Mouse (Mus musculus) ES-Bruce4 (cell line): ENCODE results near the gene Iqcf3.

Source experiments
- CTCF ChIP-seq: IDR thresholded peaks from one replicate; pipeline ENCODE4 v1.8.1; 2011; ENCODE audit warnings: low read depth, low read length
- POLR2A ChIP-seq: IDR thresholded peaks from one replicate; pipeline ENCODE4 v1.8.1; 2011; ENCODE audit warnings: low read length; ENCODE audit not compliant: insufficient read depth

DNA sequence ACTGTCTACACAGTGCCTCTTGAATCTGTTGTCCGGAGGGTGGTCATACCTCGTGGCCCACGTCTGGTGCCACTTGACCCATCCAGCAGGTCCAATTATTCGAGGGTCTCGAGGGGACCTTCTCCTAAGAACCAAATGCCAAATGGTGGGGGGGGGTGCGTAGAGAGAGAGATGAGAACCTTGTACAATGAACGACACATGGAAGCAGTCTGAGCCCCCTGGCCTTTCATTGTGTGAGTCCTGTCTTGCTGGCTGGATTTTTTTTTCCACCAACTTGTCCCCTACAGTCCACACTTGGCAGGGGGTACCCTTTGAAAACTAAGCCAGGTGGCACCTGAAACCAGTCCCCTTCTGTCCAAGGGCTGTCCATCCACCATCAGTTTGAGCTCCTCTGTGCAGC is 93.7 kb downstream of the Iqcf3 start:
- TF ChIP-seq CTCF (no peak), POLR2A (no peak)
